Mouse (Mus musculus): ENCODE results near the gene Evx1. TPM values are rescaled to one million over a fixed set of nuclear protein-coding genes. Genes with fewer than 3 reads are reported as not detected.

The Evx1 gene
- polyA plus RNA-seq, 1 experiment from 2014 or later, result 5.2 TPM

DNA sequence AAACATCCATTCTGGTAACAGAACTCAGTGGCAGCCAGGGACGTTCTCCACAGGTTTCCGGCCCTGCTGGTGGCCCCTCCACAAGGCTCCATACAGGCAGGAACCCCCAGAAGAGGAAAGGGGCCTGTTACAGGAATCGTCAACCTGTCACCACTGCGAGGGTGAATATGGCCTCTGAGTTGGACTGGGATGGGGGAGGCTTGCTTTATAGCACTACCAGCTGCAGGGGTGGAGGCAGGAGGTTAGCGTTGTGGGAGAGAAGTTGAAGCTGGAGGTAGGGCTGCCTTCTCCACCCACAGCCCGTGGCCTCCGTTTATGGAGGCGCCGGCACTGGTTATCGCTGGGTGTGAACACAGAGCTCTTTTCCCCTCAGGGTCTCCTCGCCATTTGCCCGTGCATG is 32.2 kb upstream of the Evx1 start:
- Histone ChIP-seq H3K9ac (ENCODE audit: low read depth, low read length) (no peak overlapping the region), H3K4me3 (ENCODE audit: low read depth, low read length) (no peak overlapping the region), H3K4me2 (replicated peaks; ENCODE audit: low read depth, low read length) (no peak overlapping the region), H3K9me3 (ENCODE audit: control insufficient read depth, low read length) (no peaks in the 10 kb centered on the region), H3K27me3 (ENCODE audit: control insufficient read depth, insufficient read depth, low read length) (peaks cover 35% of the 10 kb centered on the region), H3K4me1 (replicated peaks; ENCODE audit: control insufficient read depth, insufficient read depth, low read length) (no peaks in the 10 kb centered on the region), H3K27ac (ENCODE audit: low read depth, low read length) (no peak overlapping the region), H3K36me3 (ENCODE audit: control insufficient read depth, insufficient read depth, low read length) (no peaks in the 10 kb centered on the region)
- ATAC-seq (ENCODE audit: low FRiP score) (no peak), DNase-seq (ENCODE audit: low spot score) (no peak)
- WGBS, result 69% methylated on average over 12 of the region's 12 CpGs

DNA sequence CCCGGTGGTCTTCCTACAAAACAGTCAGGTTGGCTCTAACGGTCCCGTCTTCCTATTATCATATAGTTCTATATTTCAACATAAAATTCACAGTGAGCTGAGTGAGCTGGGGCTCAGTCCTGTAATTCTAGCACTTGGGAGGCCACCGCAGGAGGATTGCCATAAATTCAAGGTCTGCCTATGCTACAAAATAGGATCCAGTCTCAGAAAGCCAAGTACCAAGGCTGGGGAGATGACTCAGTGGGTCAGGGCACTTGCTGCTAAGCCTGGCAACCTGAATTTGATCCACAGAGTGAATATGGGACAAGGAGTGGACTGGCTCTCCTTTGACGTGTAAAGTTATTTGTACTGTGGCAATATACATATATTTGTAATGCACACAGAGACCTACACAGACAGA is 29.4 kb upstream of the Evx1 start:
- Histone ChIP-seq H3K4me1 (replicated peaks; ENCODE audit: control insufficient read depth, insufficient read depth, low read length) (no peaks in the 10 kb centered on the region), H3K9ac (ENCODE audit: low read depth, low read length) (no peak overlapping the region), H3K36me3 (ENCODE audit: control insufficient read depth, insufficient read depth, low read length) (no peaks in the 10 kb centered on the region), H3K9me3 (ENCODE audit: control insufficient read depth, low read length) (no peaks in the 10 kb centered on the region), H3K27me3 (ENCODE audit: control insufficient read depth, insufficient read depth, low read length) (peaks cover 21% of the 10 kb centered on the region), H3K4me3 (ENCODE audit: low read depth, low read length) (no peak overlapping the region), H3K4me2 (replicated peaks; ENCODE audit: low read depth, low read length) (no peak overlapping the region), H3K27ac (ENCODE audit: low read depth, low read length) (no peak overlapping the region)
- ATAC-seq (ENCODE audit: low FRiP score) (no peak), DNase-seq (ENCODE audit: low spot score) (no peak)
- WGBS, result 90% methylated on average over 5 of the region's 5 CpGs

DNA sequence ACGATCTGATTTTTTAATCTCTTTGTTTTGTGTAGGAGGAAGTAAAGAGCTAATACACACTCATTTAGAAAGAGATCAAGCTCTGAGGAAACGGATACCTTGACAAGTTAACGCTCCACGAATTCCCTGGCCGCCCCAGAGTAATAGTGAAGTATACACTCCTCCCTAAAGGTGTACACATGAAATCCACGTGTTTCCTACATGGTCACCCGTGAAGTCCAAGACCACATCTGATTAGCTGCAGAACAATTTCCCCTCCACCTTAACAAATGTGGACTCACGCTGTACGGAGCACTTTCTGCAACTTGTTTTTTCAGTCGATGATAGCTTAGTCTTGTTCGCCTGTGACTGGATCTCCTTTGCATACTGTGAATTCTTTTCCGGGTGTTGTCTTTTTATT is 23.1 kb upstream of the Evx1 start:
- 27% methylated on average over 12 of the region's 12 CpGs for WGBS

DNA sequence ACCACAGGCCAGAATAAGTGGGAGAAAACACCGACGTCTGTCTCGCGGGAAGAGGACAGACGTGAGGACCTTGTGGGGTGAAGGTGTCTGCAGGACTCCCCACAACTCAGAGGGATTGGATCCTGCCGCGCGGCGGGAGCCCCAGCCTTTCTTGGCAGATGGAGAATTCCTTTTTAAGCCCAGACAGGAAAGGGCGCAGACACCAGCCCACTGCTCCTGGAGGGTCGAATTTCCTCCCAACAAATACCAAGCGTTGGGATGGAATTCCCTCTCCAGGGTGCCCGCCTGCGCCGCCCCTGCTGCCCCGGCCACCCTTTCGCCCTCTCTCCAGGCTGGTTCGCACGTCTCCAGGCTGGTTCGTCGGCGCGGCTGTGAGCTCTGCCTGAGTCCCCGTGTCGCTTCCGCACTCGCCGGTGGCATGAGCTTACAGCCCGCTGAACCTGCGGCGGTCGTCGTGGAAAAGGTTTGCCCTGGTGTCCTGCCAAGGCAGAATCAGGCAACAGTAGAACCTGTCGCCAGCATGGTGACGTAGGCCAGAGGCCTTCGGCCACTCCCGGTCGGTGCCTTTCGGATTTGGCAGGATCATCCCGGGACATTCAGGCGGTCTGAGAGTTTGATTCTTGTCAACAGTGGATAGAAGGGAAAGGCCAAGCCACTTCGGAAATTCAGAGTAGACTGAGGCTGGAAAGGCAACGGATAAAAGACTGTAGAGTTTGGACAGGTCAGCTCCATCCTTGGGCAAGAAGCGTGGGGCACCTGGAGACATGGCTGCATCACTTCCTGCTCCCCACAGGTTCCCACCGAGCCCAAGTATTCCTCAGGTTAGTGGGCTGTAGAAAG is 22.1 kb upstream of the Evx1 start:
- H3K9me3 ChIP-seq (ENCODE audit: control insufficient read depth, low read length), result no peaks in the 10 kb centered on the region
- peak; percentile 62 for DNase-seq (ENCODE audit: low spot score)
- no peak overlapping the region for H3K27ac ChIP-seq (ENCODE audit: low read depth, low read length)
- no peak for ATAC-seq (ENCODE audit: low FRiP score)
- peaks cover 54% of the 10 kb centered on the region for H3K27me3 ChIP-seq (ENCODE audit: control insufficient read depth, insufficient read depth, low read length)
- no peaks in the 10 kb centered on the region for H3K36me3 ChIP-seq (ENCODE audit: control insufficient read depth, insufficient read depth, low read length)
- 1% methylated on average over 45 of the region's 45 CpGs for WGBS
- H3K4me2 ChIP-seq (replicated peaks; ENCODE audit: low read depth, low read length), result no peak overlapping the region; the same call in 1 of the 2 replicates
- H3K9ac ChIP-seq (ENCODE audit: low read depth, low read length), result no peak overlapping the region
- no peaks in the 10 kb centered on the region for H3K4me1 ChIP-seq (replicated peaks; ENCODE audit: control insufficient read depth, insufficient read depth, low read length)
- 0 out of 2 replicates have a peak overlapping the region, but pooled peaks have one; percentile 7 for H3K4me3 ChIP-seq (ENCODE audit: low read depth, low read length)

More for the DNA sequence above, 23.1 kb upstream of the Evx1 start:
- peaks cover 56% of the 10 kb centered on the region for H3K27me3 ChIP-seq (ENCODE audit: control insufficient read depth, insufficient read depth, low read length)
- no peaks in the 10 kb centered on the region for H3K36me3 ChIP-seq (ENCODE audit: control insufficient read depth, insufficient read depth, low read length)
- H3K9ac ChIP-seq (ENCODE audit: low read depth, low read length), result no peak overlapping the region
- no peaks in the 10 kb centered on the region for H3K9me3 ChIP-seq (ENCODE audit: control insufficient read depth, low read length)
- no peak overlapping the region for H3K4me3 ChIP-seq (ENCODE audit: low read depth, low read length)
- no peaks in the 10 kb centered on the region for H3K4me1 ChIP-seq (replicated peaks; ENCODE audit: control insufficient read depth, insufficient read depth, low read length)
- ATAC-seq (ENCODE audit: low FRiP score) (no peak), DNase-seq (ENCODE audit: low spot score) (peak; percentile 49)
- H3K27ac ChIP-seq (ENCODE audit: low read depth, low read length), result no peak overlapping the region
- H3K4me2 ChIP-seq (replicated peaks; ENCODE audit: low read depth, low read length), result no peak overlapping the region

DNA sequence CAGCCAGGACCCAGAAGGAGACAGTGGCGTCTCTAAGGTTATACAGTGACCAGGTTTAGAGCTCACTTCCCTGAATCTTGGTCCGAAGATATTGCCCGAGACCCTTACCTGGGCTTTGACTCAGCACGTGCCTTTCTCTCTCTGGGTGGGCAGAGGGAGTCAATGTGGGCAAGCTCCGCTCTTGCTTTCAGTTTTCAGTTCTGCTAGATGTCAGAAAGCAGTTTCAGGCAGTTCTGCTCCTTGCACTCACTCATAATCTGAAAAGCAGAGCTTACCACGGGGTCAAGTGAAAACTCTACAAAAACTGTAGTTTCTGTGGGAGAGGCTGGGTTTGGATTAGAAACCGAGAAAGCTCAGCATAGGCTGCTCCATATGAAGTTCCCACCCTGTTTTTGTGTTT is 21.0 kb upstream of the Evx1 start:
- DNase-seq (ENCODE audit: low spot score), result no peak

DNA sequence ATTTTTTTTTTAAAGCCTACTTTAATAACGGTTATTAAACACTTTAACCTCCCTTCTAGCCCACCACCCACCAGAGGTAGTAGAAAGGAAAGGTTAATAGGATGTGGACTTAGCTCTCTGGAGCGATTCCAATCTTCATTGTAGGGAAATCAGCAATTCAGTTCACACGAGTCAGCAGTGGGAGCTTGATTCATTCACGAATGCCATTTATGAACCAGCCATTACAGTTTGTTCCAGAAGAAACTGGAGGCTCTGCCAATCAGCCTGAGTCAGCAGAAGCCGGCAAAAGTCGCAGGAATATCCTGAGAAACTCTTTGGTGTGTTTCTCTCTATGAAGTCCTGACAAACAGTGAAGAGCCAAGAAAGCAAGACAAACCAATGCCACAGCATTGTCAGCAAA is 18.7 kb upstream of the Evx1 start:
- Histone ChIP-seq H3K9ac (ENCODE audit: low read depth, low read length) (no peak overlapping the region), H3K9me3 (ENCODE audit: control insufficient read depth, low read length) (no peaks in the 10 kb centered on the region), H3K4me3 (ENCODE audit: low read depth, low read length) (no peak overlapping the region), H3K27ac (ENCODE audit: low read depth, low read length) (no peak overlapping the region), H3K4me2 (replicated peaks; ENCODE audit: low read depth, low read length) (no peak overlapping the region), H3K36me3 (ENCODE audit: control insufficient read depth, insufficient read depth, low read length) (no peaks in the 10 kb centered on the region), H3K4me1 (replicated peaks; ENCODE audit: control insufficient read depth, insufficient read depth, low read length) (no peaks in the 10 kb centered on the region), H3K27me3 (ENCODE audit: control insufficient read depth, insufficient read depth, low read length) (peaks cover 47% of the 10 kb centered on the region)
- DNase-seq (ENCODE audit: low spot score), result no peak
- WGBS, result 75% methylated on average over 6 of the region's 6 CpGs
- ATAC-seq (ENCODE audit: low FRiP score), result no peak

More for the DNA sequence above, 21.0 kb upstream of the Evx1 start:
- H3K4me2 ChIP-seq (replicated peaks; ENCODE audit: low read depth, low read length), result no peak overlapping the region
- no peak overlapping the region for H3K4me3 ChIP-seq (ENCODE audit: low read depth, low read length)
- H3K27me3 ChIP-seq (ENCODE audit: control insufficient read depth, insufficient read depth, low read length), result peaks cover 57% of the 10 kb centered on the region
- no peak overlapping the region for H3K9ac ChIP-seq (ENCODE audit: low read depth, low read length)
- no peaks in the 10 kb centered on the region for H3K9me3 ChIP-seq (ENCODE audit: control insufficient read depth, low read length)
- H3K36me3 ChIP-seq (ENCODE audit: control insufficient read depth, insufficient read depth, low read length), result no peaks in the 10 kb centered on the region
- H3K27ac ChIP-seq (ENCODE audit: low read depth, low read length), result no peak overlapping the region
- 51% methylated on average over 7 of the region's 7 CpGs for WGBS
- ATAC-seq (ENCODE audit: low FRiP score), result no peak
- H3K4me1 ChIP-seq (replicated peaks; ENCODE audit: control insufficient read depth, insufficient read depth, low read length), result no peaks in the 10 kb centered on the region

DNA sequence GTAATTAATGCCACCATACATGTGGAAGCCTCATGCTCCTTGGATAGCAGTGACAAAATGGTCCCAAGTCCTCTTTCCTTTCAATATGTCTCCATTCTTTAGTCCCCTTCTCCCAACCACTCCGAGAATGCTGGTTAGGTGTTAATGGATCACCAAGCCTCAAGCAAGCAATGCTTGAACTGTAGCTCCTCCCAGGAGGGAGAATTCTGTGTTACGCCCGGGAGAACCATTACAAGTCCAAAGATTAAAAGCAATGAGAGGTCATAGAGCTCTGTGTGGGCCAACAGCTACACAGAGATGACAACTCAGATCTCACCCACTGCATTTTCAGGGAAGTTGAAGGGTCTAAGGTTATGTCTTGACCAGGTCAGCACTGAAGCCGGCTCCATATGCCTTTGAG is 14.8 kb upstream of the Evx1 start:
- no peaks in the 10 kb centered on the region for H3K4me1 ChIP-seq (replicated peaks; ENCODE audit: control insufficient read depth, insufficient read depth, low read length)
- H3K27ac ChIP-seq (ENCODE audit: low read depth, low read length), result no peak overlapping the region
- no peak overlapping the region for H3K9ac ChIP-seq (ENCODE audit: low read depth, low read length)
- H3K9me3 ChIP-seq (ENCODE audit: control insufficient read depth, low read length), result no peaks in the 10 kb centered on the region
- H3K4me2 ChIP-seq (replicated peaks; ENCODE audit: low read depth, low read length), result no peak overlapping the region
- DNase-seq (ENCODE audit: low spot score) (no peak), ATAC-seq (ENCODE audit: low FRiP score) (no peak)
- no peaks in the 10 kb centered on the region for H3K36me3 ChIP-seq (ENCODE audit: control insufficient read depth, insufficient read depth, low read length)
- H3K4me3 ChIP-seq (ENCODE audit: low read depth, low read length), result no peak overlapping the region
- peaks cover 13% of the 10 kb centered on the region for H3K27me3 ChIP-seq (ENCODE audit: control insufficient read depth, insufficient read depth, low read length)
- 83% methylated on average over 4 of the region's 4 CpGs for WGBS

DNA sequence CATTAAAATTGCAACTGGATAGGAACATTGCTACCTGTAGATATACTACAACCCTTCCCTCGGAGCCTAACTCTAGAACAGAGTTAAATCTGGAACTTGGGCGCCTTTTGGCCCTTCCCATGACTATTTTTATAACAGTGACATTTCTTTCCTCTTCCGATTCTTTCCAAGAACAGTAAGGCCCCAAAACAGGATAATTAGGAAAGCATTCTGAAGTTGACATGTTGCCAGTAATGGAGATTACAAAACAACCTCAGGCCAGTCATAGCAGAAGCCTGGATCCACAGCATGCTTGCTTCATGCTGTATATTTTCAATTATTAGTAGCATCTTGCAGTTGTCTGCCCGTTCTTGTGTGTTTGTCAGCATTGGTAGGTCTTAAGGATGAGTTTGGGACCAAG is 12.5 kb upstream of the Evx1 start:
- H3K27me3 ChIP-seq (ENCODE audit: control insufficient read depth, insufficient read depth, low read length), result peaks cover 12% of the 10 kb centered on the region
- WGBS, result 81% methylated on average over 4 of the region's 4 CpGs

DNA sequence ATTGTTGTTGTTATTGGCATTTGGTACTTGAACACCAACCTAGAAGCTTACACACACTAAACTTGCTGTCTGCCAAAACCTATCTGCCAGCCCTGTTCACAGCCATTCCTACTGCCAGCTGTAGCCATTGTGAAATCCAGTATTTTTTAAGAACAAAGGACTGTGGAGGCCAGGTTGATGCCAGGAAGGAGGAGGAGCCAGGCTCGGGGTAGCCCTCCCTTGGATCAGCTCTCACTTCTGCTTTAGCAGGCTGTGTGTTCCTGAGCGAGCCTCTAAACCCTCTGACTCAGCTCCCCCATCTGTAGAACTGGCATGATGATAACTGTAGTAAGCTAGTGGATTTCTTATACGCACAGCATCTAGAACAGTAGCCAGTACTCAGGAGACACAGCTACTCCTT is 9.9 kb upstream of the Evx1 start:
- no peaks in the 10 kb centered on the region for H3K36me3 ChIP-seq (ENCODE audit: control insufficient read depth, insufficient read depth, low read length)
- DNase-seq (ENCODE audit: low spot score), result no peak
- no peak overlapping the region for H3K4me2 ChIP-seq (replicated peaks; ENCODE audit: low read depth, low read length)
- H3K9ac ChIP-seq (ENCODE audit: low read depth, low read length), result no peak overlapping the region
- H3K9me3 ChIP-seq (ENCODE audit: control insufficient read depth, low read length), result no peaks in the 10 kb centered on the region
- no peak overlapping the region for H3K4me3 ChIP-seq (ENCODE audit: low read depth, low read length)
- 56% methylated on average over 3 of the region's 3 CpGs for WGBS
- no peaks in the 10 kb centered on the region for H3K4me1 ChIP-seq (replicated peaks; ENCODE audit: control insufficient read depth, insufficient read depth, low read length)
- no peak overlapping the region for H3K27ac ChIP-seq (ENCODE audit: low read depth, low read length)
- H3K27me3 ChIP-seq (ENCODE audit: control insufficient read depth, insufficient read depth, low read length), result peaks cover 32% of the 10 kb centered on the region
- ATAC-seq (ENCODE audit: low FRiP score), result no peak

More for the DNA sequence above, 12.5 kb upstream of the Evx1 start:
- Histone ChIP-seq H3K4me1 (replicated peaks; ENCODE audit: control insufficient read depth, insufficient read depth, low read length) (no peaks in the 10 kb centered on the region), H3K9me3 (ENCODE audit: control insufficient read depth, low read length) (no peaks in the 10 kb centered on the region), H3K4me2 (replicated peaks; ENCODE audit: low read depth, low read length) (no peak overlapping the region), H3K36me3 (ENCODE audit: control insufficient read depth, insufficient read depth, low read length) (no peaks in the 10 kb centered on the region), H3K27ac (ENCODE audit: low read depth, low read length) (no peak overlapping the region), H3K4me3 (ENCODE audit: low read depth, low read length) (no peak overlapping the region), H3K9ac (ENCODE audit: low read depth, low read length) (no peak overlapping the region)
- ATAC-seq (ENCODE audit: low FRiP score) (no peak), DNase-seq (ENCODE audit: low spot score) (no peak)
